Mouse (Mus musculus) bone marrow macrophage, adult 2 months (primary cell): ENCODE measurements around the gene Rasa4.

Experiments used
- CTCF ChIP-seq: IDR thresholded peaks from 2 replicates; pipeline ENCODE4 v1.5.1; 2012; ENCODE audit warnings: low read depth, mild to moderate bottlenecking, low read length, moderate library complexity
- POLR2A ChIP-seq: IDR thresholded peaks from 2 replicates; pipeline ENCODE4 v1.6.1; 2012; ENCODE audit warnings: mild to moderate bottlenecking, low read depth, low read length, borderline replicate concordance

- TF ChIP-seq CTCF (no peak), POLR2A (no peak)
Observed at GRCm38 (mm10) chr5:136084891-136085651, 1.4 kb downstream of the Rasa4 start.
